Mouse (Mus musculus): ENCODE results near the gene Polr2a. TPM values are rescaled to one million over a fixed set of nuclear protein-coding genes. Genes with fewer than 3 reads are reported as not detected.
"Not testable (repeated sequence)": the region's sequence is repeated elsewhere in the genome, so short reads cannot be mapped to it uniquely, and the experiment has no call there.

Polr2a gene
- total RNA-seq, 2 experiments from 2014 or later, result 64.6 to 65.4 TPM

DNA sequence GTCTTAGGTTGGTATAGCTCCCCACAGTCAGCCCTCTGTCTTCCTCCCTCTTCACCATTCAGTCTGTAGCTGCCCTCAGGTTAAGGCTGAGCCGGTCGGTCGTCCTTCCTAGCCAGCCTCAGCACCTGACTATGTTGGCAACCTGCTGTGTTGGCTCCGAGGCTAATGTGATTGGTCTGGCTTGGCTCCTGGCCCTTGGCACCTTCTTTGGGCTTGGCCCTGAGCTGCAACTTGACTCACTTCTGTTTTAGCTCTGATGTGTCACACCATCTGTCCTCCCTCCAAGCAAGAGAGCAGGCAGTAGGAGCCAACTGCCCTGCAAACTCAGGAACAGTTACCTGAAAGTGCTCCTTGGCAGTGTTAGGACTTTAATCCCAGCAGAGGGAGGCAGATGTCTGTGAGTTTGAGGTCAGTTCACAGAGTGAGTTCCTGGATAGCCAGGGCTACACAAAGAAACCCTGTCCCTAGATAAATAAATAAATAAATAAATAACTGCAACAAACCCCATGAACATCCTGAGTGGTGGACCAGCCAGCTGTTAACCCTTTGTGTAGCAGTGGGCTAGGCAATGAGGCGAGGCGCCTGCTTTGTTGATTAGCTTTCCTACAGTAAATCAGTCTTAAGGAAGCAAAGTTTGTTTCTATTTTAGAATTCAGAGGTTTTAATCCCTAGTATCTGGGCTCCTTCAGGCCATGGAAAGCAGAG, 51.5 kb downstream of the Polr2a start:
- TF ChIP-seq CTCF (conservative IDR thresholded peaks at IDR 0.05), result no peak
- no peak overlapping the region for H3K4me3 ChIP-seq
- H3K27ac ChIP-seq, result peak overlapping the region; percentile 43; the same call in 1 of the 2 replicates
- DNase-seq (ENCODE audit: low spot score in 2 of 2), result peak in 1 of 2 experiments; percentile 45

DNA sequence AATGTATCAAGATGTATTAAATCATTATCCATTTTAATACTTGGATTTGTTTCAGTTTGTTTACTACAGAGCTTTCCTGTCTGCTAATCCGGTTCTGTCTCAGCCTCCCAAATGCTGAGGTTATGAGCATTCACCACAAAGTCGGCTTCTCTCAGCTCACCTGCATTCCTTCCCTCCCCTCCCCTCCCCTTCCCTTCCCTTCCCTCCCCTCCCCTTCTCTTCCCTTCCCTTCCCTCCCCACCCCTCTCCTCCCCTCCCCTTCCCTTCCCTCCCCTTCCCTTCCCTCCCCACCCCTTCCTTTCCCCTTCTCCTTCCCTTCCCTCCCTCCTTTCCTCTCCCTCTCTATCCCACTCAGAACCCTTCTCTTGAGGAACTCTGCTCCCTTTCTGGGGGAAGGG, 53.8 kb downstream of the Polr2a start:
- Histone ChIP-seq H3K27ac (no peak overlapping the region), H3K4me3 (no peak overlapping the region)
- TF ChIP-seq CTCF (conservative IDR thresholded peaks at IDR 0.05), result no peak
- no peak for DNase-seq (ENCODE audit: low spot score in 2 of 2)

DNA sequence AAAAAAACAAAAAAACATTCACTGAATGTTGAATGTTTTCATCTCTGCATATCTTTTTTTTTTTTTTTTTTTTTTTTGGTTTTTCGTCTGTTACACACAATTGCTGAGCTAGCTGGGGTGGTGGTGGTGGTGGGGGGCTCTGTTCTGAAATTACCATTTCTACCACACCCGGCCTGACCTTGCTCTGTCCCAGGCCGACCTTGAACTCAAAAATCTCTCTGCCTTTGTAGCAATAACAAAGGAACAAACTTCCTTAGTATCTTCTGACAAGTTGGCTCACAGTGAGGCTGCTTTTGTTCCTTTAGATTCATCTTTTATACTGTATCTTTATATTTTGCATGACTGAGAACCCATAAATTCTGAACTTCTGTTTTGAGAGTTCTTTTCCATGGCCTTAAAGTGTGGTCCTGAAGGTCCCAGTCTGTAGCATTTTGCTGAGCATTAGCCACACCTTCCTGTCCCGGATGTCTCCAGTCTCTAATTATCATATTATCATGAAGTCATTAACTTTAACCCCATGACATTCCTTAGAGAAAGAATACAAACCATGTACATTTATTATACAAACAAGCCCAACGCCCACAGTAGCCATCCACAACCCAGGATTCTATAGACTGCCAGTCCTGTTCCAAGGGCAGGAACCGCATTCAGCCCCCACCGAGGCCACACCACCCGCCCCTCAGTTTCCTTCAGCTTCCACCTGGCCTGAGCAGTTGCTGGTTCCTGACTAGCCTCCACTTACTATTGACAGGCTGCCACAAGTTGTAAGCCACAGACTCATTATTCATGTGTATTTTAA, 54.4 kb downstream of the Polr2a start:
- no peak for DNase-seq (ENCODE audit: low spot score in 2 of 2)
- no peak overlapping the region for H3K27ac ChIP-seq
- no peak overlapping the region for H3K4me3 ChIP-seq
- TF ChIP-seq CTCF (conservative IDR thresholded peaks at IDR 0.05), result no peak

DNA sequence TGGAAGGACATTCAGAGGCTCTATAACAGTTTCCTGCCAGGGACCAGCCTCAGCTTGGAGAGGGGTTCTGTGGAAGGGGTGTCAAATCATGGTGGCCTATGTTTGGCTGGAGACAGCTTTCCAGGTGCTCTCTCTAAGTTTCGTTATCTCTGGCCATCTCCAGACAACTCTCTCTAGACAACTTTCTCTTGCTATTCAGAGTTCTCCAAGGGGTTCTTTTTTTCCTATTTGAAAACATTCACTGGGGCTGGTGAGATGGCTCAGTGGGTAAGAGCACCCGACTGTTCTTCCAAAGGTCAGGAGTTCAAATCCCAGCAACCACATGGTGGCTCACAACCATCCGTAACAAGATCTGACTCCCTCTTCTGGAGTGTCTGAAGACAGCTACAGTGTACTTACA, 55.1 kb downstream of the Polr2a start:
- not testable (repeated sequence) for H3K27ac ChIP-seq; H3K4me3 ChIP-seq; DNase-seq (ENCODE audit: low spot score in 2 of 2)

DNA sequence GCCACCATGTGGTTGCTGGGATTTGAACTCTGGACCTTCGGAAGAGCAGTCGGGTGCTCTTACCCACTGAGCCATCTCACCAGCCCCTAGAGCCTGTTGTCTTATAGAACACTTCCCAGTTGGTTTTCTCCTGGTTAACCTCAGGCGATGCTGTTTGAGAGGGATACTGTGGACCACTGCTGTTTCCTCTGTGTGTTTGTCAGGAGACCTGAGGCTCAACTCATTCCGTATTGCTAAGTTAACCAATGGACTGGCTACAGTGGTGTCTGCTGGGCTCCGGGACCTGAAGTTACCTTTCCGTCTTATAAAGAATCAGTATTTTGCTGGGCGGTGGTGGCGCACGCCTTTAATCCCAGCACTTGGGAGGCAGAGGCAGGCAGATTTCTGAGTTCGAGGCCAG, 55.6 kb downstream of the Polr2a start:
- H3K4me3 ChIP-seq; DNase-seq (ENCODE audit: low spot score in 2 of 2); H3K27ac ChIP-seq: not testable (repeated sequence)

DNA sequence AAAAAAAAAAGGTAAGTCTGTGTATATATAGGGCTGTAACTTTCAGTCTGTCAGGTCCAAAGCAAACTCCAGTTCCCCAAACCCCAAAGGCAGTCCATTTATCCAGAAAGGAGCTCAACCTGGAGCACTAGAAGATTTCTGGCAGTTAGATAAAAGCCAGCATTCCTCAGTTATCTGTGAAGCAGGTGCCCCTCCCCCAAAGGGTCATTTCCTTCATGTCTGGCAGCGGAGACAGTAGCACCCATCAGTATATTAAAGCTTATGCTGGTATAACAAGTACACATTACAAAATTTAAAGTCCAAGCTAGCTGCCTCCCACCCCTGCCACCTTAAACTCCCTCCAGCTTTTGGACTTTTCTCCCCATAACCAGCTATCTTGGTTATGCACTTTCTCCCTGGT, 58.8 kb downstream of the Polr2a start:
- no peak for TF ChIP-seq CTCF (conservative IDR thresholded peaks at IDR 0.05)
- no peak overlapping the region for H3K27ac ChIP-seq
- DNase-seq (ENCODE audit: low spot score in 2 of 2), result no peak
- H3K4me3 ChIP-seq, result no peak overlapping the region

DNA sequence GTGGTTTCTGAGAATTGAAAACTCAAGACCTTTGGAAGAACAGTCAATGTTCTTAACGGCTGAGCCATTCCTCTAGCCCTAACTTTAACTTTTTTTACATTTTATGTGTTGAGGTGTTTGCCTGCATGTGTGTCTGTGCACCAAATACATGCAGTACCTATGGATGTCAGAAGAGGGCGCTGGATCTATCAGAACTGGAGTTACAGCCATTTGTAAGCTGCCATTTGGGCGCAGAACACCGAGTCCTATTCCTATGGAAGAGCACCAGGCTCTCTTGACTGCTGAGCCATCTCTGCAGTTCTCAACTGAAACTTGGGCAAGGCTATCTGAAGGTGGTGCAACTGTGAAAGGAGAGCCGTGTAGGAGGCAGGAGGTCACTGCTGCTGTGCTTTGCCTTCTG, 59.9 kb downstream of the Polr2a start:
- TF ChIP-seq CTCF (conservative IDR thresholded peaks at IDR 0.05), result peak; percentile 51
- H3K4me3 ChIP-seq, result no peak overlapping the region
- no peak for DNase-seq (ENCODE audit: low spot score in 2 of 2)

DNA sequence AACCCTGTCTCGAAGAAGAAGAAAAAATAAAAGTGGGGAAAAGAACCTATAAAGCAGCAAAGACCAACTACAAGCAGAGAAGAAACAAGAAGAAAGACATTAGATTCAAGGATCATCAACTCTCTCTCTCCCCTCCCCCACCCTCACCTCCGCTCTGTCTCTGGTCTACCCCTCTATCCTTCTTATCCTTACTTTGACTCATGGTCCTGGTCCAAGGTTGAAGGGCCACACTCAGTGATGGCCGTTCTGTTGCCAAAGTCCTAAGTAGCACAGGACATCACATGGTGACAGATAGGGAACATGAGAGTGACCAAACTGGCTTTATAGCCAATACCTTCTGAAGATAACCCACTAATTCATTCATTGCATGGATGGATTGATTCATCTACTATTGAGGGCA, 61.0 kb downstream of the Polr2a start:
- no peak for TF ChIP-seq CTCF (conservative IDR thresholded peaks at IDR 0.05)
- Histone ChIP-seq H3K27ac (no peak overlapping the region), H3K4me3 (no peak overlapping the region)
- no peak for DNase-seq (ENCODE audit: low spot score in 2 of 2)

More for the DNA sequence above, 59.9 kb downstream of the Polr2a start:
- H3K27ac ChIP-seq, result no peak overlapping the region

DNA sequence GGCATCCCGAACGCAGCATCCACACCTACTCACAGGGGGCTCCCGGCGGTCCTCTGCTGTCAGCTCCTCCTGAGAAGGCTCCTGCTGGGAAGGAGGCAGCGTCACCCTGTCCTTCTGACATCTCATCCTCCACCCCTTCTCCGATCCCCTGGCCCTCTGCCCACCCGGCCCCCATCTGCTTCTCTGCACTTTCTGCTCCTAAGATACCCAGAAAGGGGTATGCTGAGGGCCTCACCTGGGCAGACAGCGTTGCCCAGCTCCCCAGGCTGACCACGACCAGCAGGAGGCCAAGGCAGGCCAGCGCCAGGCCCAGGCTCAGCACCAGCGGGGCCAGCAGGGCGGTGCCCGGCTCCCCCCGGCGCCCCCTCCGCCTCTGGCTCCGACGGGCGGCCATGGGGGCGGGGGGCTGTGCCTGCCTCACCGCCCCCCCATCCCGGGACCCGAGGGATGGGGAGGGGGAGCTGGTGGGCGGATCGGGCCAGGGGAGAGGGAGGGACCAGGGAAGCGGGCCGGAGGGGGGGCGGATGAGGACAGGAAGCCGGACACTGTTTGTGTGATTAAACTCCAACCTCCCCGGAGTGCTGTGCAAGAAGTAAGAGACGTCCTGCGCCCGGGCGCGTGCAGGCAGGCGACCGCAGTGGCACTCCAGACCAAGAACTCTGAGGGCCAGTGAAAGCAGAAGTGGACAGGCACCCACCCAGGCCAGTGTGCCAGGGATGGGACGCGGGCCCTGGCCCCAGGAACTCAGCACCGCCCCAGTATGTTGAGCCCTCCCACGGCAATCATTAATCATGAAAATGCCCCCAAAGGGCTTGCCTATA, 62.9 kb downstream of the Polr2a start, which contains the start of the genes Tnfsf12 and Tnfsfm13:
Gene Tnfsf12 (minus strand): TSS at position 489 of the 821 bp plus-strand sequence.
Gene Tnfsfm13 (minus strand): TSS at position 738 of the 821 bp plus-strand sequence.
- Histone ChIP-seq H3K4me3 (peak within 1 kb of the TSS; percentile 66), H3K27ac (peak within 1 kb of the TSS; percentile 87)
- TF ChIP-seq CTCF (conservative IDR thresholded peaks at IDR 0.05), result peak; percentile 43
- DNase-seq (ENCODE audit: low spot score in 2 of 2), result no peak

DNA sequence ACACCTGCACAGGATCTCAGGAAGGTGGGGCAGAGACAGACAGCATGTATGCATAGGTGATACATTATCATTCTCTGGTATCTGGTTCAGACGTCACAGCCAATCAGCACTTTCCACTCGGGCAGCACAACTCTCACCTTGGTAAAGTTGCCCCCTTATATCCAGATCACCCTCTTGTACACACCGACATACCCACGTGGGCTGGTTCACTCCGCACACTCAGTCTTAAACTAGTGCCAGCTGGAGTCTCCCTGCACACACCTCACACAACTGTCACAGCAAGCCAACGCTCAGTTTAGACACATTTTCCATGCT, 63.4 kb downstream of the Polr2a start:
- H3K27ac ChIP-seq, result peak overlapping the region; percentile 87
- no peak for TF ChIP-seq CTCF (conservative IDR thresholded peaks at IDR 0.05)
- H3K4me3 ChIP-seq, result peak overlapping the region; percentile 66
- no peak for DNase-seq (ENCODE audit: low spot score in 2 of 2)

DNA sequence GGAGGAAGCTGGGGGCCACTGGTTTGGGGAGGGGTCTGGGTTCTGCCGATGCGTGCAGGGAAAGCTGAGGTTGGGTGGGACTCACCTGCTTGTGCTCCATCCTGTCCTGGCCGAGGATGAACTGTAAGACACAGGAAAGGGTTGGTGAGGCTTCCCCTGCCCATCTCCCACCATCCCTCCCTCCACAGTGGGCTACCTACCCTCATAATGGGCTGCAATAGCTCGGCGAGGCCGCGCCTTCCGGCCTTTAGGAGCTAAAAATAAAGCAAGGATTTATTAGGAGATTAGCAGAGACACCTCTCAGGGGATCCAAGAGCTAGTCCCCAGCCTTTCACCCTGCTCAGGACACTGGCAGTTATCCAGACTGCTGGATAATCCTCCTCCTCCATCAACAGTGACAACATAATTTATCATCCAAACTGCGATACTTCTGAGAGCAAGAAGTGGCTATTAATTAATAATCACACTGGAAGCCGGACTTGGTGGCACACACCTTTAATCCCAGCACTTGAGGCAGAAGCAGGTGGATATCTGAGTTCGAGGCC, 64.9 kb downstream of the Polr2a start:
- Histone ChIP-seq H3K4me3 (no peak overlapping the region), H3K27ac (no peak overlapping the region)
- no peak for DNase-seq (ENCODE audit: low spot score in 2 of 2)
- TF ChIP-seq CTCF (conservative IDR thresholded peaks at IDR 0.05), result no peak

DNA sequence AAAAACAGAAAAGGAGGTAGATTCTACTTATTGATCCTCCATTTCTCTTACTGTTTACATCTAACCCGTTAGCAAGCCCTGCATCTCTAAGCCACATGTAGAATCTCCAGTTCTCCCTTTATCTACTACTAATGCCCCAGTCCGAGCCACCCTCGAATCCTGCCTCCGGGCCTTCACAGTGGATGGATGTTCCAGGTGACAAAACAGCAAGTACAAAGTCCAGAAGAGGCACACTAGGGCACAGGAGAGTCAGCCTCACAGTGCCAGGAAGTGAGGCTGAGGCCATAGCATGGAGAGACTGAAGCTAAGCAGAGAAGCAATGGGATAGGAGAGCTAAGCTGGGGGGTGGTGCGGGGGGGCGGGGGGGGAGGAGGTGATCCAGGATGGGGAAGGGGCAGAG, 65.6 kb downstream of the Polr2a start:
- H3K4me3 ChIP-seq, result no peak overlapping the region
- no peak for DNase-seq (ENCODE audit: low spot score in 2 of 2)
- TF ChIP-seq CTCF (conservative IDR thresholded peaks at IDR 0.05), result no peak
- no peak overlapping the region for H3K27ac ChIP-seq

All from layer of hippocampus, adult 2 months (tissue).